Mouse (Mus musculus): ENCODE data around the gene Sall1.

GRCm38 (mm10) chr8:88989002-88989401, 55.0 kb downstream of the Sall1 start:
- TF ChIP-seq TAL1 (conservative IDR thresholded peaks at IDR 0.05; ENCODE audit: low read depth, low read length) (no peak), CTCF (IDR thresholded peaks at IDR 0.05; ENCODE audit: low read depth, low read length) (no peak)
